8 mouse cellular contexts compared by ENCODE assay signal in genomic region chr11:100319492-100320171, GRCm38 (mm10). TPM values are rescaled to one million over a fixed set of nuclear protein-coding genes. Genes with fewer than 3 reads are reported as not detected.
DNase-seq lines count a peak whose midpoint lies in the region; ATAC-seq and TF ChIP-seq lines count a peak whose summit lies in the region.

Eif1 (plus strand) TSS chr11:100319885.

- peak within 1 kb of the TSS; percentile 85 for H3K4me2 ChIP-seq in heart, embryonic 11.5 days
- peak within 1 kb of the TSS; percentile 85 for H3K4me2 ChIP-seq in kidney, embryonic 16.5 days (replicated peaks; ENCODE audit: low read depth, low read length)
- peak within 1 kb of the TSS; percentile 97 for H3K4me2 ChIP-seq in myocyte (ENCODE audit: low read depth)

- peaks cover 51% of the 10 kb centered on the region for H3K4me1 ChIP-seq in erythroblast, embryonic 14.5 days (ENCODE audit: control insufficient read depth)
- no peaks in the 10 kb centered on the region for H3K4me1 ChIP-seq in heart, embryonic 11.5 days (ENCODE audit: control insufficient read depth, insufficient read depth, low read length)
- peaks cover 10% of the 10 kb centered on the region; the same call in 1 of the 2 replicates for H3K4me1 ChIP-seq in kidney, embryonic 16.5 days (ENCODE audit: insufficient read depth, low read length)
- H3K4me1 ChIP-seq in liver, adult 2 months (ENCODE audit: control insufficient read depth, insufficient read depth, low read length) = peaks cover 19% of the 10 kb centered on the region

- DNase-seq in brain, embryonic 14.5 days (ENCODE audit: low read depth) = peak; percentile 100
- DNase-seq in liver, adult 2 months (ENCODE audit: extremely low read depth, low read depth, low spot score) = peak; percentile 91
- peak; percentile 100 for DNase-seq in splenic B cell, adult 2 months (ENCODE audit: low read depth, low spot score)

- peak within 1 kb of the TSS; percentile 74 for H3K4me3 ChIP-seq in C2C12 (ENCODE audit: insufficient read depth, poor library complexity, severe bottlenecking)
- peak within 1 kb of the TSS; percentile 89 for H3K4me3 ChIP-seq in erythroblast, embryonic 14.5 days (replicated peaks)
- H3K4me3 ChIP-seq in heart, embryonic 11.5 days (ENCODE audit: low read depth, low read length) = peak within 1 kb of the TSS; percentile 88
- H3K4me3 ChIP-seq in kidney, embryonic 16.5 days (ENCODE audit: low read length) = peak within 1 kb of the TSS; percentile 84
- H3K4me3 ChIP-seq in liver, adult 2 months (ENCODE audit: insufficient read depth, low read depth, low read length) = peak within 1 kb of the TSS; percentile 93
- H3K4me3 ChIP-seq in myocyte = peak within 1 kb of the TSS; percentile 95

- H3K27me3 ChIP-seq in C2C12 (ENCODE audit: control insufficient read depth, insufficient read depth, insufficient read length) = no peaks in the 10 kb centered on the region
- H3K27me3 ChIP-seq in erythroblast, embryonic 14.5 days (ENCODE audit: control insufficient read depth) = no peaks in the 10 kb centered on the region
- H3K27me3 ChIP-seq in heart, embryonic 11.5 days (ENCODE audit: control insufficient read depth, insufficient read depth, low read length) = no peaks in the 10 kb centered on the region
- H3K27me3 ChIP-seq in kidney, embryonic 16.5 days (ENCODE audit: insufficient read depth, low read length) = no peaks in the 10 kb centered on the region
- no peaks in the 10 kb centered on the region for H3K27me3 ChIP-seq in liver, adult 2 months (ENCODE audit: control insufficient read depth, insufficient read depth, low read length)
- H3K27me3 ChIP-seq in myocyte (ENCODE audit: control insufficient read depth, insufficient read depth, insufficient read length) = peaks cover 4% of the 10 kb centered on the region
- no peaks in the 10 kb centered on the region for H3K27me3 ChIP-seq in splenic B cell, adult 2 months (ENCODE audit: control insufficient read depth, insufficient read depth, low read length, poor library complexity, severe bottlenecking)

- H3K36me3 ChIP-seq in C2C12 (ENCODE audit: control insufficient read depth, insufficient read depth) (peaks cover 22% of the 10 kb centered on the region), myocyte (ENCODE audit: control insufficient read depth, insufficient read depth) (peaks cover 26% of the 10 kb centered on the region)
- peaks cover 29% of the 10 kb centered on the region for H3K36me3 ChIP-seq in erythroblast, embryonic 14.5 days (ENCODE audit: control insufficient read depth)
- H3K36me3 ChIP-seq in heart, embryonic 11.5 days (ENCODE audit: control insufficient read depth, insufficient read depth, low read length) = peaks cover 9% of the 10 kb centered on the region
- H3K36me3 ChIP-seq in kidney, embryonic 16.5 days (ENCODE audit: insufficient read depth, low read length) = peaks cover 18% of the 10 kb centered on the region
- peaks cover 17% of the 10 kb centered on the region for H3K36me3 ChIP-seq in liver, adult 2 months (ENCODE audit: control insufficient read depth, insufficient read depth, low read length)
- H3K36me3 ChIP-seq in splenic B cell, adult 2 months (ENCODE audit: control insufficient read depth, insufficient read depth, low read length, poor library complexity, severe bottlenecking) = peaks cover 9% of the 10 kb centered on the region

- H3K79me3 ChIP-seq in C2C12 (ENCODE audit: low read depth) = peaks cover 16% of the 10 kb centered on the region

- peak; percentile 89 for ATAC-seq in heart, embryonic 11.5 days (replicated peaks; ENCODE audit: insufficient number of reproducible peaks, low FRiP score, low TSS enrichment)
- ATAC-seq in kidney, embryonic 16.5 days (ENCODE audit: low FRiP score, low TSS enrichment) = peak; percentile 92

- H3ac ChIP-seq in C2C12 (ENCODE audit: control insufficient read depth, insufficient read length, low read depth) (peak within 1 kb of the TSS; percentile 96), myocyte (ENCODE audit: control insufficient read depth, insufficient read length) (peak within 1 kb of the TSS; percentile 67)

- no peaks in the 10 kb centered on the region for H3K9me3 ChIP-seq in erythroblast, embryonic 14.5 days (ENCODE audit: control insufficient read depth, low read length)
- no peaks in the 10 kb centered on the region for H3K9me3 ChIP-seq in heart, embryonic 11.5 days (replicated peaks; ENCODE audit: control insufficient read depth, low read length)
- H3K9me3 ChIP-seq in kidney, embryonic 16.5 days (ENCODE audit: low read length) = no peaks in the 10 kb centered on the region

- peaks cover 25% of the 10 kb centered on the region for H3K79me2 ChIP-seq in C2C12 (ENCODE audit: control insufficient read depth, insufficient read depth)
- peaks cover 3% of the 10 kb centered on the region; the same call in 1 of the 2 replicates for H3K79me2 ChIP-seq in liver, adult 2 months (ENCODE audit: control insufficient read depth, insufficient read depth, low read length)
- peaks cover 9% of the 10 kb centered on the region for H3K79me2 ChIP-seq in myocyte (ENCODE audit: control insufficient read depth, insufficient read depth)

- peak; percentile 89 for TF ChIP-seq POLR2A in brain, embryonic 14.5 days (IDR thresholded peaks at IDR 0.05; ENCODE audit: borderline replicate concordance, extremely low read depth, insufficient read depth, insufficient read length, poor library complexity, severe bottlenecking)
- peak; percentile 88 for TF ChIP-seq POLR2A in liver, adult 2 months (IDR thresholded peaks at IDR 0.05; ENCODE audit: extremely low read depth, insufficient read depth, low read length)
- no peak for TF ChIP-seq POLR2A in myocyte (IDR thresholded peaks at IDR 0.05; ENCODE audit: insufficient read length, low read depth)

- H3K9ac ChIP-seq in heart, embryonic 11.5 days (ENCODE audit: low read depth, low read length) = peak within 1 kb of the TSS; percentile 98
- H3K9ac ChIP-seq in kidney, embryonic 16.5 days (replicated peaks; ENCODE audit: low read length) = peak within 1 kb of the TSS; percentile 99
- peak within 1 kb of the TSS; percentile 97 for H3K9ac ChIP-seq in liver, adult 2 months (ENCODE audit: low read depth, low read length)

- TF ChIP-seq CTCF in C2C12 (IDR thresholded peaks at IDR 0.05; ENCODE audit: control insufficient read depth, insufficient read depth, insufficient read length) = no peak
- TF ChIP-seq CTCF in brain, embryonic 14.5 days (IDR thresholded peaks at IDR 0.05; ENCODE audit: borderline replicate concordance, extremely low read depth, insufficient read depth, insufficient read length) = no peak
- no peak for TF ChIP-seq CTCF in liver, adult 2 months (IDR thresholded peaks at IDR 0.05; ENCODE audit: low read depth, low read length)

- H3K27ac ChIP-seq in heart, embryonic 11.5 days (ENCODE audit: low read depth, low read length) = peak within 1 kb of the TSS; percentile 99
- peak within 1 kb of the TSS; percentile 99 for H3K27ac ChIP-seq in kidney, embryonic 16.5 days (ENCODE audit: low read length)
- H3K27ac ChIP-seq in liver, adult 2 months (replicated peaks; ENCODE audit: insufficient read depth, low read depth, low read length) = peak within 1 kb of the TSS; percentile 93

- 1% methylated on average over 55 of the region's 58 CpGs for WGBS in heart, embryonic 11.5 days (ENCODE audit: insufficient replicate concordance)
- 1% methylated on average over 52 of the region's 58 CpGs for WGBS in kidney, embryonic 16.5 days
- under 1% methylated on average over 58 of the region's 58 CpGs for WGBS in liver, adult 2 months

TF ChIP-seq in C2C12, 6 proteins besides CTCF, POLR2A, EP300 and RAD21:
- TF ChIP-seq MYOD1 (IDR thresholded peaks at IDR 0.05; ENCODE audit: control insufficient read depth, insufficient read length, low read depth) = no peak
- no peak for TF ChIP-seq USF1 (IDR thresholded peaks at IDR 0.05; ENCODE audit: low read depth)
- TF ChIP-seq MAX (IDR thresholded peaks at IDR 0.05) = no peak
- TF ChIP-seq CEBPB (IDR thresholded peaks at IDR 0.05; ENCODE audit: low read depth) = no peak
- TF ChIP-seq MYOG (IDR thresholded peaks at IDR 0.05; ENCODE audit: control insufficient read depth, extremely low read depth, insufficient read length) = no peak
- no peak for TF ChIP-seq FOSL1 (IDR thresholded peaks at IDR 0.05; ENCODE audit: insufficient read depth, low read length, poor library complexity, severe bottlenecking)
TF ChIP-seq in C2C12: peak in this region for 0.

TF ChIP-seq in myocyte, 11 proteins besides CTCF, POLR2A, EP300 and RAD21:
- peak; percentile 75 for TF ChIP-seq SRF (IDR thresholded peaks at IDR 0.05; ENCODE audit: control insufficient read depth, insufficient read length, low read depth)
- TF ChIP-seq POLR2AphosphoS2 (IDR thresholded peaks at IDR 0.05; ENCODE audit: insufficient read length, low read depth) = peak; percentile 68
- no peak for TF ChIP-seq USF1 (IDR thresholded peaks at IDR 0.05; ENCODE audit: low read depth)

RNA-seq across cellular contexts. Expression of gene Eif1, which starts in this region (rescaled TPM):
- 1,136 TPM for polyA plus RNA-seq in C2C12 (2012; fragmentation: generic; extraction: Trizol)
- 291 and 330 TPM in 2 replicates for polyA plus RNA-seq in brain, embryonic 14.5 days (2012; rRNA removed)
- polyA plus RNA-seq in erythroblast, embryonic 14.5 days (2012) = 151 and 186 TPM in 2 replicates
- polyA plus RNA-seq in heart, embryonic 11.5 days (2014; fragmentation: Nextera tagmentation; extraction: Ambion mirVana) = 1,605 and 1,756 TPM in 2 replicates
- polyA plus RNA-seq in kidney, embryonic 16.5 days (2015; fragmentation: Nextera tagmentation; extraction: Ambion mirVana) = 1,403 and 1,568 TPM in 2 replicates
- total RNA-seq in liver, adult 2 months (2014; rRNA removed) = 145 and 210 TPM in 2 replicates
- 86.6 and 104 TPM in 2 replicates for polyA plus RNA-seq in liver, adult 2 months (2012; rRNA removed)
- polyA plus RNA-seq in myocyte (2012; fragmentation: generic; extraction: Trizol) = 1,731 TPM

Comparison
In these comparisons a context has a peak if more than half of its experiments do, and no peak if none do; other contexts are left out.
1. Peak in every context shown above with its lines: DNase-seq, ATAC-seq, H3K4me3 ChIP-seq and H3K27ac ChIP-seq.